Mouse (Mus musculus): Measurements from ENCODE around the gene Zcrb1.

Gene Zcrb1

DNA sequence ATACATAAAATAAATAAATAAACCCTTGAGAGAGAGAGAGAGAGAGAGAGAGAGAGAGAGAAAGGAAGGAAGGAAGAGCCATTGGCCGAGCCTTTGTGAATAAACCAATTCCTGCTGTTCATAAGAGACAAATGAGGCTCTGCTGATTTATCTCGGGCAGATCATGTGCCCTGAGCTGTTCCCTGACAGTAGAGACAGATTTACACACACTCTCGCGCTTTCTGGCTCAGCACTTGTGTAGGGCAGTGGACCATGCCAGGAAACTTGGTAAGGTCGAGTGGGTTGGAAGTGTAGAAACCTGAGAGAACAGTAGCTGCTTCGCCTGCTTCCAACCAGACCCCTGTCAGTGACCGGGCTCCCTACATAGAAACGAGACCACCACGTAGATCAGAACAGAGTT, 29.6 kb downstream of the Zcrb1 start:
- DNase-seq, result peak; percentile 7

DNA sequence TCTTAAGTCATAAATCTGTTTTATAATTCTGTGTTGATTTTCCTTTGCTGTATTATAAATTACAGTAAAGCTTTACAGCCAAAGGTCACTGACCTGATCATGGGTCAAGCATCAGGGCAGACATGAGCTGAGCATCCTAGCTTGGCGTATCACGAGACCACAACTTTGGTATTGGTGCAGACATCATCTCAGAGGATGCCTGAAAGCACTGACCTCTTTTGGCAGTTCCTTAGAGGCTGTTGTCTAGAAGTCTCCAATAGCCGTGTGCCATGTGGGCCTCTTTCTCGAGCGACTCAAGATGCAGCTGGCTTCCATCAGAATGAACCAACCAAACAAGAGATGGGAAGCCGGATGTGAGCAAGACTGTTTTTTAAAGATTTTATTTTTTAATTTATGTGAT, 32.6 kb downstream of the Zcrb1 start:
- DNase-seq, result no peak

DNA sequence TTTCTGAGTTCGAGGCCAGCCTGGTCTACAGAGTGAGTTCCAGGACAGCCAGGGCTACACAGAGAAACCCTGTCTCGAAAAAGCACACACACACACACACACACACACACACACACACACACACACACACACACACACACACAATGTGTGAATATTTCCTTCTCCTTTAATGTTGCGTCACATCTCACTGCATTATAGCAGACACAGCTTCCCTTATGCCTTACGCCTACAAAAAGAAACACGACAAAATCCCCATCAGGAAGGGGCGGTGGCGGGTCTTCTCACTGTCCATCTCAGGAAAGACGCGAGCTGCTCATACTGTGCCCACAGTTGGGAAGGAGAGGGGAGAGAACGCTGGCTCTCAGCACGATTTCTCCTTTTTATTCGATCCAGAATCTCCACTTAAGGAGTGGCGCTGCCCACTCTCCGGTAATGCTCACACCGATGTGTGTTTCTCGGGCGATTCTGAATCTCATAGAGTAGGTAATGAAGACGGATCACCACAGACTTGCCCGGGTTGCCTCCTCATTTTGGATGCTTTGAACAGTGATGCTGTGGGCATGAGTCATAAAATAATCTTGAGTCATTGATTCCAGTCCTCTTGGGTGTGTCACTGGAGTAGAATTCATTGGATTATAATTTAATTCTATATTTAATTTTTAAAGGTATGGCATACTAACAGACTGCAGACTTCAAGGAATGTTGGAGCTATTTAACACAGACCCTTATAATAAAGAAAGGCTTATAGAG, 39.6 kb downstream of the Zcrb1 start:
- no peak for DNase-seq

DNA sequence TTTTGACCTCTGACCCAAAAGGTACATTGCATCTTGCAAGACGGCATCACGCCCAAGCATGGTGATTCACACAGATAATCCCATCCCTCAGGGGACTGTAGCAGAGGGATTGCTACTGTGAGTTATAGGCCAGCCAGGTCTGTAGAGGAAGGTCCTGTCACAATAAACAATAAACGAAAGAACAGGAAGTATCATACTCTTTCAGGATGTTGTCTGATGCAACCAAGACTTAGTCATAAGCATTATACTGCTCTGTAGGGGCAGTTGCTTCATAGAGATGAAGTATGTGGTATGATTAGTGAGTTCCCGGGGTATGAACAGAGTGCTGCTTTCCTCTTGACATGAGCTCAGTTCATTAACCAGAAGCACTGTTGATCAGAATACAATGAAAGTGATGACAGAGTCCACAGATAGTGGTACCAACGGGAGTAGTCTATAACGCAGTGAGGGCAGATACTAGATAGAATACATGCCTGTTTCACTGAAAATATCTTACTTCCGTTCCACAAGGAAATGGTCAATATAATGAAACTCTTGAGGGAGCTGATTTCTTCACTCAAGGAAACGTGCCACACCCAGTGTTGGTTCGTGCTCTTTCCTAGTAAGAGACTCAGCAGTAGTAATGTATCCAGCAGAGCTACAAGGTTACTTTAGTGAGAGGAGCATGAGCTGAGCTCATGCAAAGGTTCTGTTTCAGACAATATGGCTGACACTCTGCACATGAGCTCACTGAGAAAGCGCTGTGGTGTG, 57.3 kb downstream of the Zcrb1 start:
- DNase-seq, result no peak

DNA sequence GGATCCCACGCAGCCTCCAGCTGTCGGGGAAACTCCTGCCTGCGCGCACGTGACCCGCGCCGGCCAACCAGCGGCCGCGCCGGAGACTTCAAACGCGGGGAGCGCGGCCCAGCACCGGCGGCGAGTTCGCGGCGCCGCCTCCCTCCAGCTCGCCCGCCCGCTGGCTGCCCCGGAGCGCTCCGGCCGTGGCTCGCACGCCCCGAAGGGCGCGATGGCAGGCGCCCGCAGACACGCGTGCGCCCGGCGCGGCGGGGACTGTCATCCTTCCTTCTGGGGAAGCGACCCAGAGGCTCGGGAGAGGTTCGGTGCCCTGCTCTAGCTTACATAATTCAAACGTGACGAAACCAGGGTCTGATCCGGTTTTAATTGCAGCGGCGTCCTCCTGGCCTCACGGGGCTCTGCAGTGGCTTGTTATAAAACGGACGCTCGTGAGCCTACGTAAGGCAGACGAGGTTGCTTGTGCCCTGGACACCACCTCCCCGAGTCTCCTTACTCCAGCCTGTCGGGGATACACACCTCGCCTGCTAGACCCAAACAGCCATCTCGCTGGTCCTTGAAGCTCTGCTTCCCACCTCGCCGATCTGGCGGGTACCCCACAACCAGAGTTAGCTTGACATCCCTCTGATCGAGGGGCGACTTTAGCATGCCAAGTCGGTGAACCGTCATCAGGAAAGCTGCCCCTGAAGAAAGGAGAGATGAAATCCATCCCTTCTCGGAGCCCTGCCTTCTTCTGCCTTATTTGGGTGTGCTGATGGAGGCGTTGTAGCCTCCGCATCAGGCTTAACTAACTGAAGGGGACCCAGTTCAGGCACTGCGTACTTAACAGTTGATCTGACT, 61.0 kb downstream of the Zcrb1 start, which contains the start of gene Yaf2:
TSS of gene Yaf2 (minus strand) at position 11 of the 837 bp plus-strand sequence.
- peak; percentile 84 for DNase-seq

DNA sequence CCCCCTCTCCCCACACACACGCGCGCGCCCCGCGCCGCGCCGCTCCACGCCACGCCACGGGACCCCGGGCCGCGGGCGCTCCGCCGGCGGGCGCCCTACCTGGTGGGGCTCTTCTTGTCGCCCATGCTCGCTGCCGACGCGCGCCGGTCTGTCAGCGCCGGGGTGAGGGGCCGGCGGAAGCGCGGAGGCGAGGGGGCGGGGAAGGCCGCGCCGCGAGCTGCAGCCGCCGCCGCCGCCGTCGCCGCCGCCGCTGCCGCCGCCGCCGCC, 61.5 kb downstream of the Zcrb1 start:
- DNase-seq, result no peak

Data from kidney, adult 9 months (tissue).